Mouse (Mus musculus): ENCODE measurements at regions not wholly inside any gene's neighbourhood (a gene's known extent, or its start where the extent isn't known, plus 50 kb on each side); places are given as distances from the start of the nearest gene placed in this dataset. TPM values are rescaled to one million over a fixed set of nuclear protein-coding genes. Genes with fewer than 3 reads are reported as not detected.

GRCm38 (mm10) chr5:13033332-13033731, 91.9 kb upstream of the Sema3a start:
- no peaks in the 10 kb centered on the region for H3K36me3 ChIP-seq (ENCODE audit: control insufficient read depth, insufficient read depth, low read length)
- H3K4me3 ChIP-seq (ENCODE audit: low read depth, low read length): no peak overlapping the region
- no peak for TF ChIP-seq EP300 (optimal IDR thresholded peaks at IDR 0.05)
- TF ChIP-seq CTCF (IDR thresholded peaks at IDR 0.05; ENCODE audit: low read depth): no peak
- no peak overlapping the region for H3K9ac ChIP-seq (ENCODE audit: low read length)
- no peak overlapping the region for H3K4me2 ChIP-seq (replicated peaks; ENCODE audit: low read depth)
- ATAC-seq (ENCODE audit: low FRiP score, low TSS enrichment) (no peak), DNase-seq (ENCODE audit: low spot score) (no peak)
- H3K9me3 ChIP-seq (ENCODE audit: control insufficient read depth, low read length): no peaks in the 10 kb centered on the region
- H3K4me1 ChIP-seq (replicated peaks; ENCODE audit: control insufficient read depth, insufficient read depth): no peaks in the 10 kb centered on the region
- H3K27ac ChIP-seq (replicated peaks): no peak overlapping the region
- no peaks in the 10 kb centered on the region for H3K27me3 ChIP-seq (ENCODE audit: control insufficient read depth, insufficient read depth, low read length)
- WGBS: 75% methylated on average over 3 of the region's 3 CpGs

- 55% methylated on average over 2 of the region's 2 CpGs for WGBS
These were observed 89.1 kb upstream of the Sema3a start for GRCm38 (mm10) chr5:13036127-13036526.

GRCm38 (mm10) chr5:13058883-13059423, 66.3 kb upstream of the Sema3a start:
- Histone ChIP-seq H3K36me3 (ENCODE audit: control insufficient read depth, insufficient read depth, low read length) (no peaks in the 10 kb centered on the region), H3K4me2 (replicated peaks; ENCODE audit: low read depth) (no peak overlapping the region), H3K4me1 (replicated peaks; ENCODE audit: control insufficient read depth, insufficient read depth) (no peaks in the 10 kb centered on the region), H3K9ac (ENCODE audit: low read length) (no peak overlapping the region), H3K27me3 (ENCODE audit: control insufficient read depth, insufficient read depth, low read length) (no peaks in the 10 kb centered on the region), H3K27ac (replicated peaks) (no peak overlapping the region), H3K4me3 (ENCODE audit: low read depth, low read length) (no peak overlapping the region), H3K9me3 (ENCODE audit: control insufficient read depth, low read length) (no peaks in the 10 kb centered on the region)
- ATAC-seq (ENCODE audit: low FRiP score, low TSS enrichment) (no peak), DNase-seq (ENCODE audit: low spot score) (no peak)
- WGBS: 65% methylated on average over 2 of the region's 2 CpGs
- TF ChIP-seq CTCF (IDR thresholded peaks at IDR 0.05; ENCODE audit: low read depth) (no peak), EP300 (optimal IDR thresholded peaks at IDR 0.05) (no peak)

More at GRCm38 (mm10) chr5:13036127-13036526, 89.1 kb upstream of the Sema3a start:
- Histone ChIP-seq H3K9me3 (ENCODE audit: control insufficient read depth, low read length) (no peaks in the 10 kb centered on the region), H3K9ac (ENCODE audit: low read length) (no peak overlapping the region), H3K4me1 (replicated peaks; ENCODE audit: control insufficient read depth, insufficient read depth) (no peaks in the 10 kb centered on the region), H3K4me2 (replicated peaks; ENCODE audit: low read depth) (no peak overlapping the region), H3K36me3 (ENCODE audit: control insufficient read depth, insufficient read depth, low read length) (no peaks in the 10 kb centered on the region), H3K27ac (replicated peaks) (no peak overlapping the region), H3K4me3 (ENCODE audit: low read depth, low read length) (no peak overlapping the region), H3K27me3 (ENCODE audit: control insufficient read depth, insufficient read depth, low read length) (no peaks in the 10 kb centered on the region)
- DNase-seq (ENCODE audit: low spot score) (no peak), ATAC-seq (ENCODE audit: low FRiP score, low TSS enrichment) (no peak)
- TF ChIP-seq EP300 (optimal IDR thresholded peaks at IDR 0.05) (no peak), CTCF (IDR thresholded peaks at IDR 0.05; ENCODE audit: low read depth) (no peak)

GRCm38 (mm10) chr5:13066942-13067341, 58.3 kb upstream of the Sema3a start:
- TF ChIP-seq CTCF (IDR thresholded peaks at IDR 0.05; ENCODE audit: low read depth) (no peak), EP300 (optimal IDR thresholded peaks at IDR 0.05) (no peak)
- Histone ChIP-seq H3K4me1 (replicated peaks; ENCODE audit: control insufficient read depth, insufficient read depth) (no peaks in the 10 kb centered on the region), H3K27ac (replicated peaks) (no peak overlapping the region), H3K9me3 (ENCODE audit: control insufficient read depth, low read length) (no peaks in the 10 kb centered on the region), H3K9ac (ENCODE audit: low read length) (no peak overlapping the region), H3K4me3 (ENCODE audit: low read depth, low read length) (no peak overlapping the region), H3K4me2 (replicated peaks; ENCODE audit: low read depth) (no peak overlapping the region), H3K27me3 (ENCODE audit: control insufficient read depth, insufficient read depth, low read length) (no peaks in the 10 kb centered on the region), H3K36me3 (ENCODE audit: control insufficient read depth, insufficient read depth, low read length) (no peaks in the 10 kb centered on the region)
- WGBS: 48% methylated on average over 3 of the region's 3 CpGs
- ATAC-seq (ENCODE audit: low FRiP score, low TSS enrichment): no peak
- no peak for DNase-seq (ENCODE audit: low spot score)

Small RNAs in the stretch of these regions (microRNA-seq; reads per million reads assigned to microRNA genes)
- not detected for gene Gm23243

Data from stomach, postnatal 0 days (tissue).